8 mouse cellular contexts compared by ENCODE assay signal in the genomic region with DNA sequence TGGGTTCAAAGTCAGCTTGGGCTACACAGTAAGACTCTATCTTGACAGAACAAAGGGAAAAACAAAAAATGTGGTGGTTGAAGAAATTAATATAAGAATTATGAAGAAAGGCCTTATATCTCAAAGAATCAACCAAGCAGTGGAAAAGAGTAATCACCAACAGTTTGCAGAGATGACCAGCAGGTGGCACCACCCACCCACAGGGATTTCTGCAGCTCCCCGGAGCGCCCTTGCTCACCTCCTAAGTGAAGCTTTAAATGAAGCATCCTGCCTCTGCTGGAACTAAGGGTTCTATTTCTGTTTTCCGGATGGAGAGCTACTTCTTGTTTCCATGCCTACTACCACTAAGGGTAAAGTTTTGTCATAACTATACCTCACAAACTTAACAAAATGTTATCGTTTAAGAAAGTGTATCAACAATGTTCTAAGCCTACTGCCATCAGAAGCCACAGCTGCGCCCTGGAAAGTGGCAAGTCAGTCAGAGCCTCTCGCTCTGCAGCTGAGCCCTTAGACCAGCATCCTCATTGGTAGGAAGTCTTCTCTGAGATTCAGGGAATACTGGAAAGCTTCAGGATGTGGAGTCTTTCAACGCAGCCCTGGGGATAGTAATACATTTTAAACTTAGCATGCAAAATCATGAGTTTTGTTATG. TPM values are rescaled to one million over a fixed set of nuclear protein-coding genes. Genes with fewer than 3 reads are reported as not detected.
DNase-seq lines count a peak whose midpoint lies in the region; ATAC-seq and TF ChIP-seq lines count a peak whose summit lies in the region.

No protein-coding gene starts in this region.

- H3K4me3 ChIP-seq in liver, embryonic 12.5 days: no peak overlapping the region
- H3K4me3 ChIP-seq in kidney, embryonic 14.5 days (ENCODE audit: low read length): no peak overlapping the region
- no peak overlapping the region for H3K4me3 ChIP-seq in limb, embryonic 14.5 days (replicated peaks; ENCODE audit: low read length)
- no peak overlapping the region for H3K4me3 ChIP-seq in neural tube, embryonic 11.5 days (ENCODE audit: low read depth, low read length)
- H3K4me3 ChIP-seq in stomach, postnatal 0 days (ENCODE audit: low read depth, low read length): no peak overlapping the region

- H3K27ac ChIP-seq in liver, embryonic 12.5 days: no peak overlapping the region
- H3K27ac ChIP-seq in kidney, embryonic 14.5 days (ENCODE audit: low read depth, low read length): no peak overlapping the region
- no peak overlapping the region for H3K27ac ChIP-seq in limb, embryonic 14.5 days (replicated peaks; ENCODE audit: low read depth, low read length)
- no peak overlapping the region for H3K27ac ChIP-seq in neural tube, embryonic 11.5 days (ENCODE audit: low read depth, low read length)
- no peak overlapping the region for H3K27ac ChIP-seq in stomach, postnatal 0 days (replicated peaks)

- TF ChIP-seq CTCF in stomach, postnatal 0 days (IDR thresholded peaks at IDR 0.05; ENCODE audit: low read depth): peak; percentile 95

- peak; percentile 61 for DNase-seq in liver
- peak; percentile 82 for DNase-seq in embryo, embryonic 10.5 days (ENCODE audit: low spot score)
- peak; percentile 62 to 70 for DNase-seq in gastrocnemius, postnatal 4 days (ENCODE audit: low spot score in 2 of 2)
- DNase-seq in limb, embryonic 14.5 days (ENCODE audit: low spot score): peak; percentile 74
- DNase-seq in neural tube, embryonic 11.5 days (ENCODE audit: low spot score): peak; percentile 69
- DNase-seq in stomach, postnatal 0 days (ENCODE audit: low spot score): peak; percentile 77

- H3K36me3 ChIP-seq in liver, embryonic 12.5 days: no peaks in the 10 kb centered on the region
- no peaks in the 10 kb centered on the region for H3K36me3 ChIP-seq in kidney, embryonic 14.5 days (ENCODE audit: control insufficient read depth, insufficient read depth, low read length)
- H3K36me3 ChIP-seq in limb, embryonic 14.5 days (ENCODE audit: control insufficient read depth, insufficient read depth, low read length): no peaks in the 10 kb centered on the region
- no peaks in the 10 kb centered on the region for H3K36me3 ChIP-seq in neural tube, embryonic 11.5 days (ENCODE audit: control insufficient read depth, insufficient read depth, low read length)
- no peaks in the 10 kb centered on the region for H3K36me3 ChIP-seq in stomach, postnatal 0 days (ENCODE audit: control insufficient read depth, insufficient read depth, low read length)

- no peak overlapping the region for H3K4me2 ChIP-seq in liver, embryonic 12.5 days
- H3K4me2 ChIP-seq in kidney, embryonic 14.5 days (replicated peaks; ENCODE audit: low read depth, low read length): no peak overlapping the region
- no peak overlapping the region for H3K4me2 ChIP-seq in limb, embryonic 14.5 days (replicated peaks; ENCODE audit: low read depth, low read length, severe bottlenecking)
- H3K4me2 ChIP-seq in neural tube, embryonic 11.5 days (ENCODE audit: low read depth): no peak overlapping the region
- H3K4me2 ChIP-seq in stomach, postnatal 0 days (replicated peaks; ENCODE audit: low read depth): no peak overlapping the region

- ATAC-seq in liver, embryonic 12.5 days: no peak
- peak; percentile 51; the same call in 1 of the 2 replicates for ATAC-seq in kidney, embryonic 14.5 days (ENCODE audit: low FRiP score, low TSS enrichment)
- ATAC-seq in limb, embryonic 14.5 days (ENCODE audit: low FRiP score, low read depth): 0 out of 2 replicates have a peak, but pooled peaks have one; percentile 23
- peak; percentile 60; the same call in 1 of the 2 replicates for ATAC-seq in neural tube, embryonic 11.5 days (ENCODE audit: insufficient read depth, low FRiP score, low TSS enrichment)
- ATAC-seq in stomach, postnatal 0 days (ENCODE audit: low FRiP score, low TSS enrichment): 0 out of 2 replicates have a peak, but pooled peaks have one; percentile 38

- H3K4me1 ChIP-seq in liver, embryonic 12.5 days: no peaks in the 10 kb centered on the region
- H3K4me1 ChIP-seq in kidney, embryonic 14.5 days (ENCODE audit: control insufficient read depth, insufficient read depth, low read length): no peaks in the 10 kb centered on the region
- no peaks in the 10 kb centered on the region for H3K4me1 ChIP-seq in limb, embryonic 14.5 days (ENCODE audit: control insufficient read depth, insufficient read depth, low read length)
- no peaks in the 10 kb centered on the region for H3K4me1 ChIP-seq in neural tube, embryonic 11.5 days (ENCODE audit: control insufficient read depth, insufficient read depth, low read length)
- H3K4me1 ChIP-seq in stomach, postnatal 0 days (replicated peaks; ENCODE audit: control insufficient read depth, insufficient read depth): no peaks in the 10 kb centered on the region

- no peak for TF ChIP-seq POLR2A in limb, embryonic 14.5 days (IDR thresholded peaks at IDR 0.05; ENCODE audit: borderline replicate concordance, extremely low read depth, insufficient read depth, insufficient read length)

- H3K9me3 ChIP-seq in liver, embryonic 12.5 days (replicated peaks): no peaks in the 10 kb centered on the region
- no peaks in the 10 kb centered on the region for H3K9me3 ChIP-seq in kidney, embryonic 14.5 days (ENCODE audit: control insufficient read depth, low read length)
- H3K9me3 ChIP-seq in limb, embryonic 14.5 days (ENCODE audit: control insufficient read depth, low read length): no peaks in the 10 kb centered on the region
- H3K9me3 ChIP-seq in neural tube, embryonic 11.5 days (ENCODE audit: control insufficient read depth, low read length): no peaks in the 10 kb centered on the region
- no peaks in the 10 kb centered on the region for H3K9me3 ChIP-seq in stomach, postnatal 0 days (ENCODE audit: control insufficient read depth, low read length)

- WGBS in liver, embryonic 12.5 days (ENCODE audit: insufficient replicate concordance): 32% methylated on average over 7 of the region's 7 CpGs
- WGBS in kidney, embryonic 14.5 days: 42% methylated on average over 7 of the region's 7 CpGs
- WGBS in limb, embryonic 14.5 days: 36% methylated on average over 7 of the region's 7 CpGs
- WGBS in neural tube, embryonic 11.5 days: 48% methylated on average over 7 of the region's 7 CpGs
- 24% methylated on average over 7 of the region's 7 CpGs for WGBS in stomach, postnatal 0 days

- H3K9ac ChIP-seq in liver, embryonic 12.5 days: no peak overlapping the region
- H3K9ac ChIP-seq in kidney, embryonic 14.5 days (ENCODE audit: low read depth, low read length): no peak overlapping the region
- H3K9ac ChIP-seq in limb, embryonic 14.5 days (ENCODE audit: low read depth, low read length, severe bottlenecking): no peak overlapping the region
- H3K9ac ChIP-seq in neural tube, embryonic 11.5 days (ENCODE audit: low read length): no peak overlapping the region
- H3K9ac ChIP-seq in stomach, postnatal 0 days (ENCODE audit: low read length): no peak overlapping the region

- no peak for TF ChIP-seq EP300 in stomach, postnatal 0 days (optimal IDR thresholded peaks at IDR 0.05)

- H3K27me3 ChIP-seq in liver, embryonic 12.5 days (replicated peaks): no peaks in the 10 kb centered on the region
- no peaks in the 10 kb centered on the region for H3K27me3 ChIP-seq in kidney, embryonic 14.5 days (ENCODE audit: control insufficient read depth, insufficient read depth, low read length)
- H3K27me3 ChIP-seq in limb, embryonic 14.5 days (ENCODE audit: control insufficient read depth, insufficient read depth, low read length): no peaks in the 10 kb centered on the region
- no peaks in the 10 kb centered on the region for H3K27me3 ChIP-seq in neural tube, embryonic 11.5 days (ENCODE audit: control insufficient read depth, insufficient read depth, low read length)
- no peaks in the 10 kb centered on the region for H3K27me3 ChIP-seq in stomach, postnatal 0 days (ENCODE audit: control insufficient read depth, insufficient read depth, low read length)

RNA-seq across cellular contexts. Expression of gene Mrpl19, which starts 10.3 kb away (rescaled TPM):
- 42.5 and 48.9 TPM in 2 replicates for polyA plus RNA-seq in liver, embryonic 12.5 days (2016; fragmentation: Nextera tagmentation; extraction: Ambion mirVana)
- total RNA-seq in gastrocnemius, postnatal 4 days (2021): 10 to 100 TPM; 29.8 to 32.5 TPM
- 56.9 and 73.2 TPM in 2 replicates for polyA plus RNA-seq in kidney, embryonic 14.5 days (2014; fragmentation: Nextera tagmentation; extraction: Ambion mirVana)
- polyA plus RNA-seq in limb, embryonic 14.5 days (2012; rRNA removed): 10.8 and 12.4 TPM in 2 replicates
- polyA plus RNA-seq in limb, embryonic 14.5 days (2014; fragmentation: Nextera tagmentation; extraction: Ambion mirVana): 39.2 and 41.4 TPM in 2 replicates
- polyA plus RNA-seq in neural tube, embryonic 11.5 days (2014; fragmentation: Nextera tagmentation; extraction: Ambion mirVana): 60.1 and 62.3 TPM in 2 replicates
- polyA plus RNA-seq in stomach, postnatal 0 days (2015; fragmentation: Nextera tagmentation; extraction: Ambion mirVana): 23.3 and 28.6 TPM in 2 replicates

RNA-seq across cellular contexts. Expression of gene Gcfc2, which starts 52.6 kb away (rescaled TPM):
- polyA plus RNA-seq in liver, embryonic 12.5 days (2016; fragmentation: Nextera tagmentation; extraction: Ambion mirVana): 6.8 and 7.9 TPM in 2 replicates
- total RNA-seq in gastrocnemius, postnatal 4 days (2021): 10 to 100 TPM in 1 of 2 experiments, 1 to 10 TPM in 1; 7.8 to 10.6 TPM
- 14.3 and 15.7 TPM in 2 replicates for polyA plus RNA-seq in kidney, embryonic 14.5 days (2014; fragmentation: Nextera tagmentation; extraction: Ambion mirVana)
- 21.5 and 22.7 TPM in 2 replicates for polyA plus RNA-seq in limb, embryonic 14.5 days (2012; rRNA removed)
- polyA plus RNA-seq in limb, embryonic 14.5 days (2014; fragmentation: Nextera tagmentation; extraction: Ambion mirVana): 11.5 and 13.8 TPM in 2 replicates
- polyA plus RNA-seq in neural tube, embryonic 11.5 days (2014; fragmentation: Nextera tagmentation; extraction: Ambion mirVana): 10.2 and 14.5 TPM in 2 replicates
- 3.3 and 3.7 TPM in 2 replicates for polyA plus RNA-seq in stomach, postnatal 0 days (2015; fragmentation: Nextera tagmentation; extraction: Ambion mirVana)
